Mouse (Mus musculus): ENCODE measurements around the gene P2ry12. TPM values are rescaled to one million over a fixed set of nuclear protein-coding genes. Genes with fewer than 3 reads are reported as not detected.

P2ry12 gene
- polyA plus RNA-seq, 1 experiment from 2014 or later: 0.96 TPM

Other genes with a start within 250 kb of the P2ry12 start
- gene Gpr171, start 161.1 kb downstream of the P2ry12 start, polyA plus RNA-seq (2014; fragmentation: Nextera tagmentation; extraction: Ambion mirVana): 1.1 and 1.2 TPM in 2 replicates
- gene P2ry14, start 109.3 kb downstream of the P2ry12 start, polyA plus RNA-seq (2014; fragmentation: Nextera tagmentation; extraction: Ambion mirVana): 2.1 and 2.5 TPM in 2 replicates
- gene Gpr87, start 67.8 kb downstream of the P2ry12 start, polyA plus RNA-seq (2014; fragmentation: Nextera tagmentation; extraction: Ambion mirVana): not detected in 2 replicates
- 0.49 and 0.78 TPM in 2 replicates for gene P2ry13, start 52.0 kb downstream of the P2ry12 start, polyA plus RNA-seq (2014; fragmentation: Nextera tagmentation; extraction: Ambion mirVana)
- gene Igsf10, start 81.5 kb upstream of the P2ry12 start, polyA plus RNA-seq (2014; fragmentation: Nextera tagmentation; extraction: Ambion mirVana): 2.5 and 3.0 TPM in 2 replicates